ENCODE assay signal across 8 mouse cellular contexts in the genomic region with DNA sequence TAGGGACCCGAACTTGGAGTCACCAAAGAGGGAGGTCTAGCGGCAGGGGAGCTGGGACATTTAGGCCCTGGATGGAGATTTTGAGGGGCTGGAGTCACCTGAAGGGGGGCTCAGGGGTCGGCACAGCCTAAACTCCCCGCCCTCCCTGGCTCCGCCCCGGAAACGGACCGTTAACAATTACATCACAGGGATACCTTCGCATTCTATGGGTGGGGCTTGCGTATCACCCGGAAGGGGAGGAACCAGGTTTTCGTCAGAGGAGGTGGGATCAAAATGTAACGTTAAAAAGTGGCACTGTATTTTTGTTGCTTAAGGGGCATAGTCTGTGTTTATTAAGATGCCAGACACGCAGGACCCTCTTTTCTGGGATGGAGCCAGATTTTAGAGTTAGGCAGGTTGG. TPM values are rescaled to one million over a fixed set of nuclear protein-coding genes. Genes with fewer than 3 reads are reported as not detected.
DNase-seq lines count a peak whose midpoint lies in the region; ATAC-seq lines count a peak whose summit lies in the region.
"Not testable (repeated sequence)": the region's sequence is repeated elsewhere in the genome, so short reads cannot be mapped to it uniquely, and the experiment has no call there.

A gene (minus strand): TSS at position 246 of the 400 bp plus-strand sequence.

- not testable (repeated sequence) for H3K9me3 ChIP-seq in intestine, embryonic 16.5 days (ENCODE audit: control insufficient read depth, low read length)

- not testable (repeated sequence) for ATAC-seq in intestine, embryonic 16.5 days

- peak within 1 kb of the TSS; percentile 40 for H3K4me3 ChIP-seq in intestine, embryonic 16.5 days (ENCODE audit: low read length)
- peak within 1 kb of the TSS; percentile 8; the same call in 1 of the 2 replicates for H3K4me3 ChIP-seq in macrophage (ENCODE audit: inconsistent target)

- H3K9ac ChIP-seq in intestine, embryonic 16.5 days (ENCODE audit: low read depth, low read length): 0 out of 2 replicates have a peak within 1 kb of the TSS, but pooled peaks have one; percentile 48

- not testable (repeated sequence) for H3K27me3 ChIP-seq in intestine, embryonic 16.5 days (replicated peaks; ENCODE audit: control insufficient read depth, insufficient read depth, low read length)

- H3K4me2 ChIP-seq in intestine, embryonic 16.5 days (ENCODE audit: low read depth, low read length): peak within 1 kb of the TSS; percentile 48

- DNase-seq in adrenal gland, adult 8-10 months: peak; percentile 87
- DNase-seq in embryo, embryonic 9.5 days (ENCODE audit: extremely low spot score): peak; percentile 83
- peak; percentile 98 for DNase-seq in heart, adult 11 months
- peak in 1 of 2 experiments; percentile 85 for DNase-seq in left cerebral cortex, postnatal 10 days (ENCODE audit: extremely low spot score in 1 of 2, low spot score in 2 of 2)
- DNase-seq in right cerebral cortex, adult 2 months (ENCODE audit: low spot score in 2 of 2): peak; percentile 80 to 85
- peak; percentile 67 to 75 for DNase-seq in urinary bladder, adult 18-20 months (ENCODE audit: low spot score in 2 of 2)

- H3K4me1 ChIP-seq in intestine, embryonic 16.5 days (ENCODE audit: control insufficient read depth, insufficient read depth, low read length): not testable (repeated sequence)

- intact Hi-C loops in left cerebral cortex, postnatal 10 days (cut with DNase I): not testable (repeated sequence)

- H3K36me3 ChIP-seq in intestine, embryonic 16.5 days (ENCODE audit: control insufficient read depth, insufficient read depth, low read length); macrophage (ENCODE audit: inconsistent target): not testable (repeated sequence)

- WGBS in intestine, embryonic 16.5 days: 0% methylated on average over 12 of the region's 14 CpGs
- 4% methylated on average over 8 of the region's 14 CpGs for WGBS in macrophage (ENCODE audit: missing documents)

- not testable (repeated sequence) for H3K27ac ChIP-seq in intestine, embryonic 16.5 days (ENCODE audit: low read length); macrophage

- H3K79me2 ChIP-seq in macrophage (ENCODE audit: inconsistent target): not testable (repeated sequence)

RNA-seq across cellular contexts. Expression of the gene that starts here (rescaled TPM):
- total RNA-seq in adrenal gland, adult 8-10 months (2022): 10 to 100 TPM; 37.6 to 56.9 (median 50.7) TPM
- polyA plus RNA-seq in intestine, embryonic 16.5 days (2015; fragmentation: Nextera tagmentation; extraction: Ambion mirVana): 24.3 and 26.8 TPM in 2 replicates
- total RNA-seq in left cerebral cortex, postnatal 10 days (2021): 100 to 1,000 TPM; 263 to 283 TPM
- total RNA-seq in macrophage (2018; cell fraction: chromatin; rRNA removed): 1 to 10 TPM in 17 of 26 experiments, under 1 TPM in 1, not detected in 8; 0.92 to 5.9 (median 2.7) TPM
- total RNA-seq in macrophage (2018; cell fraction: cytosol; rRNA removed): 1 to 10 TPM in 12 of 26 experiments, under 1 TPM in 13, not detected in 1; 0.40 to 2.3 (median 0.86) TPM
- 1 to 10 TPM in 18 of 26 experiments, under 1 TPM in 1, not detected in 7; 0.98 to 8.4 (median 2.3) TPM for total RNA-seq in macrophage (2018; cell fraction: nucleus; rRNA removed)
- polyA plus RNA-seq in macrophage (2018): 1.1 to 3.3 TPM in 2 of 3 replicates, not detected in the other

Comparison
In these comparisons a context has a peak if more than half of its experiments do, and no peak if none do; other contexts are left out.
1. RNA of the gene that starts here (total RNA-seq): 263 to 283 TPM in left cerebral cortex, postnatal 10 days; 37.6 to 56.9 TPM in adrenal gland, adult 8-10 months; every median in the first group is over 4 times any median in the second.